Mouse (Mus musculus): ENCODE results near the gene Mgmt.

- TF ChIP-seq CTCF (IDR thresholded peaks at IDR 0.05; ENCODE audit: low read depth) = no peak
- no peak for TF ChIP-seq EP300 (IDR thresholded peaks at IDR 0.05; ENCODE audit: low read depth)
Observed at GRCm38 (mm10) chr7:137033177-137033576, 138.8 kb downstream of the Mgmt start.
